Mouse (Mus musculus): Measurements from ENCODE around the gene Plekha8.

Plekha8 gene

GRCm38 (mm10) chr6:54594469-54595329 lies at the start of gene Plekha8:
Gene Plekha8 (plus strand): TSS chr6:54595111.
- peak; percentile 88 to 93 for DNase-seq (ENCODE audit: low spot score in 2 of 2)

GRCm38 (mm10) chr6:54548314-54549019 lies 46.4 kb upstream of the Plekha8 start:
- DNase-seq (ENCODE audit: low spot score in 2 of 2): no peak

- DNase-seq (ENCODE audit: low spot score in 2 of 2): no peak
Measured at GRCm38 (mm10) chr6:54549311-54549710, 45.6 kb upstream of the Plekha8 start.

- no peak for DNase-seq (ENCODE audit: low spot score in 2 of 2)
Measured at GRCm38 (mm10) chr6:54550801-54551323, 44.0 kb upstream of the Plekha8 start.

DNA sequence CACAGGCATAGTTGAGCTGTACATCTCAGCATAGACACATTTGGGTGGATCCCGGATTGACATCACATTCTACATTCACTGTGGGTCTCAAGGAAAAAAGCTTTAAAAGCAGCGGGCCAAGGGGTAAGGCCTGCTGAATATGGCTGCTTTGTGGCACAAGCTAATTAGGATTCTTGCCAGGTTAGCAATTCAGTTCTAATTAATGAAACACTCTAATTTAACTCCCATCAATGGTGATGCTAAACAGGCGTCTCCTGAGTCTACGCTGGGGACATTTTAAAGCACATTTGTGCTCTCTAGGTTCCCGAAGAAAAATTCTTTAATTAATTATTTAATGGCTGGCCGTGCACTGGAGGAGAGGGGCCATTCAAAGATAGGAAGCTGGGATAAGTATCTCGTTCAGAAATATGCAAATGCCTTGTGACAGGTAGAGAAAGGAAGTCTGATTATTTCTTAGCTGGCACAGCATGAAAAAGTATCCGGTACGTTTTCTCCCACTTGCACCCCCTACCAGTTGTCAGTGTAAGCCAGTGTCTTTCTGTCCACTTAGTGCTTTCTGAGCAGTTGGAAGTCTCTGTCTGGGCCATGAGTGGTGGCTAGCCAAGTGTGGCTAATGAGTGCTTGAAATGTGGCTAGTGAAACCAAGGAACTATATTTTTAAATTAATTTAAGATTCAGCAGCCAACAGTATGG lies 42.0 kb upstream of the Plekha8 start:
- DNase-seq (ENCODE audit: low spot score in 2 of 2): no peak

DNA sequence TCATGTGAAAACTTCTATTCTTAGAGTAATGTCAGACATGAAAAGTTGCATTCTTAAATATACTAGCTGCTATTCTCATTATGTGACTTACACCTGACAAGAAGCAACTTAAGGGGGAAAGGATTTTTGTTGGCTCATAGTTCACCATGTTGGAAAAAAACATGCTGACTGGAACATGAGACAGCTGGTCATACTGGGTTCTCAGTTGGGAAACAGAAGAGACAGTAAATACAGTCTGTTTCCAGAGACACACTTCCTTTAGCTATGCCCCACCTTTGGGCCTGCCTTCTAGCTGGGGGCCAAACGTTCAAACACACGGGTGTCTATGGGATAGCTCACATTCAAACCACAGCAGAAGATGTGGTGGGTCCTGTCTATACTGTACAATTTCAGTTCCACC lies 41.3 kb upstream of the Plekha8 start:
- DNase-seq (ENCODE audit: low spot score in 2 of 2): no peak

DNA sequence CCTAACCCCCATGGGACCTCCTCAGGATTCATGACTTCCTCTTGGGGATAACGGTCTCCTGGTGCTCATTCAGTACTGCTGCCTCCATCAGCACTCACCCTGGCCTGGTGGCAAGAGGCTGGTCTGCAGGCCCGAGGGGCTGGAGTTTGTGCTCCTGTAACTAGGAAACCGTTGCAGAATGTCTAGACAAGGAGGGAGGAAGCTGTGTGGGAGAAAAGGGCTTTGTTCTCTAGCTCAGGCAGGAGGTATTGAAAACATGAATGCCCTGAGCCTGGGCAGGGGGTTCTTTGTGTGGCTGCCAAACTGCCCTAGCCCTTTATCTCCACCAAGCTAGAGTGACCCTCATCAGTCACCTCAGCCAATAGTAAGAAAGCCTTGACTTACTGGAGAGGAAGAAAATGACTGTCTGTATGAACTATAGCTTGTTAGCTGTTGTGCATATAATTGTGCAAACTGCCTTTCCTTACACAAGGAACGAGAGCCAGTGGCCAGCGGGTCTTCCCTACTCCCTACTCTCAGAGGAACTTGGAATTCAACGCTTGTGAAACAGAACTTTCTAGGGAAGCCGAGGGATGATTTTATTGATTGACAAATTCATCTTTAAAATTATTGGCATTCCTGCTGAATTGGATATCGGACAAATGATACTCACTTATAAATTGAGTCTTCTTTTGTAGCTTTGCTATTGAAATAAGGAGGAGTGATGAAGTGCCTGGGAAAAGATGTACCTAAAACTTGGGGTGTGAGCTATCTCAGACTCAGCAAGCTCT lies 40.4 kb upstream of the Plekha8 start:
- DNase-seq (ENCODE audit: low spot score in 2 of 2): no peak

DNA sequence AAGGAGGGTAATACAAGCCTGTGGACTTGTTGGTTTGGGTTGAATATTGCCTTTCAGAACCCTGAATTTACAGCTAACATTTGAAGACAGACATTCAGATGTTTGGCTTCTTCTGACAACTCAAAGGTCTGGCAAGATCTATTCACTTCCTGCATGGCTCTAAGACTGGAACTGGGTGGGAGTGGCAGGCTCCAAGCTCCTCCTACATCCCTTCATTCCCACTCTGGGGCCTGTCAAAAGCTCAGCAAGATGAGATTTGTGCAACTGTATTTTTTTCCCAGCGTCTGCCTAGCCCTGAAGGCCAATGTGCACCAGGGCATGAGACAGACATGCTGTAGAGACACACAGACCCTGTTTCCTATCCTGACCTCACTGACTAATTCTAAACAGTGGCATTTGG lies 39.1 kb upstream of the Plekha8 start:
- DNase-seq (ENCODE audit: low spot score in 2 of 2): no peak

DNA sequence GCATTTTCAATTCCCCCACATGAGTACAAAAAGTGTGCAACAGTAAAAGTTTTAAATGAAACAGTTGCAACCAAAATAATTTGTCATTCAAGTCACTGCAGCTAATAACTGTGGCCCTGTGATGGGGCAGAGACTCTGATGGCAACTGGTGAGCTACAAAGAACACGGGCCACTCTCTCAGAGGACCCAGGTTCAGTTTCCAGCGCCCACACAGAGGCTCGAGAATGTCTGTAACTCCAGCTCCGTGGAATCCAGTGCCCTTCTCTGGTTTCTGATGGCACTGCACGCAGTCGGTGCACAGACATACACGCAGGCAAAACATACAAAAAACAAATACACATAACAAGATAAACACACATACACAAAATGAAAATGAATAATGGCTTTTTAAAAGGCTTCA lies 37.2 kb upstream of the Plekha8 start:
- no peak for DNase-seq (ENCODE audit: low spot score in 2 of 2)

GRCm38 (mm10) chr6:54558466-54558865 lies 36.4 kb upstream of the Plekha8 start:
- no peak for DNase-seq (ENCODE audit: low spot score in 2 of 2)

DNA sequence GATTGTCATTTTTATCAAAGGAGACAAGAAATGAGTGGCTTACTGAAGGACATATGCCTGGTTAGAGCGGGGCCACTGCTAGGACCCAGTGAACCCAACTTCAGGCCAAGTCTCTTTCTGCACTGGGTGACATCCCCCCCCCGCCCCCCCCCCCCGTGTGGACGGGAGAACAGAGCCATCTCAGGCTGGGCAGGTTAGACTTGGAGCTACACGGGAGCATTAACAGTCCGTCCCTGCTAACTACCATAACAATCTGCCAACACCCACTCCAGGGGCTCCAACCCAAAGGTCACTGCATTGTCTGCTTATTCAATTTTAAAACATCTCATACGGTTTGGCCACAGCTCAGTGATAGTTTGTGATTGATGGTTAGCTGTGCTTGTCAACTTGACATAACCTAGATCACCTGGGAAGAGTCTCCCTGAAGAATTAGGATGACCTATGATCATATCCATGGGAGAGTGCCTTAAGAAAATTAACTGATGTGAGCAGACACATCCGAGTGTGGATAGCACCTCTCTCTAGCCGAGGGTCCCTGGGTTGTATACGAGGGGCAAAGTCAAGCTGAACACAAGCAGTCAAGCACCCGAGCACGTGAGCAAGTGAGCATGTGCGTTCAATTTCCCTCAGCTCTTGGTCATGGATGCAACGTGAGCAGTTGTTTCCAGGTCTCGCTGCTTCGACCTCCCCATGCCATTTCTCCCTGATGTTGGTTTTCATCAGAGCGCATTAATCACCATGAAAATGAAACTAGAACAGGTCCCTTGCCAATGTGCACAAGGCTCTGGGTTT lies 32.7 kb upstream of the Plekha8 start:
- no peak for DNase-seq (ENCODE audit: low spot score in 2 of 2)

- no peak for DNase-seq (ENCODE audit: low spot score in 2 of 2)
Measured at GRCm38 (mm10) chr6:54563561-54563960, 31.4 kb upstream of the Plekha8 start.

GRCm38 (mm10) chr6:54564506-54564991 lies 30.4 kb upstream of the Plekha8 start:
- no peak for DNase-seq (ENCODE audit: low spot score in 2 of 2)

- DNase-seq (ENCODE audit: low spot score in 2 of 2): peak; percentile 37 to 58
Measured at GRCm38 (mm10) chr6:54565012-54565411, 29.9 kb upstream of the Plekha8 start.

DNA sequence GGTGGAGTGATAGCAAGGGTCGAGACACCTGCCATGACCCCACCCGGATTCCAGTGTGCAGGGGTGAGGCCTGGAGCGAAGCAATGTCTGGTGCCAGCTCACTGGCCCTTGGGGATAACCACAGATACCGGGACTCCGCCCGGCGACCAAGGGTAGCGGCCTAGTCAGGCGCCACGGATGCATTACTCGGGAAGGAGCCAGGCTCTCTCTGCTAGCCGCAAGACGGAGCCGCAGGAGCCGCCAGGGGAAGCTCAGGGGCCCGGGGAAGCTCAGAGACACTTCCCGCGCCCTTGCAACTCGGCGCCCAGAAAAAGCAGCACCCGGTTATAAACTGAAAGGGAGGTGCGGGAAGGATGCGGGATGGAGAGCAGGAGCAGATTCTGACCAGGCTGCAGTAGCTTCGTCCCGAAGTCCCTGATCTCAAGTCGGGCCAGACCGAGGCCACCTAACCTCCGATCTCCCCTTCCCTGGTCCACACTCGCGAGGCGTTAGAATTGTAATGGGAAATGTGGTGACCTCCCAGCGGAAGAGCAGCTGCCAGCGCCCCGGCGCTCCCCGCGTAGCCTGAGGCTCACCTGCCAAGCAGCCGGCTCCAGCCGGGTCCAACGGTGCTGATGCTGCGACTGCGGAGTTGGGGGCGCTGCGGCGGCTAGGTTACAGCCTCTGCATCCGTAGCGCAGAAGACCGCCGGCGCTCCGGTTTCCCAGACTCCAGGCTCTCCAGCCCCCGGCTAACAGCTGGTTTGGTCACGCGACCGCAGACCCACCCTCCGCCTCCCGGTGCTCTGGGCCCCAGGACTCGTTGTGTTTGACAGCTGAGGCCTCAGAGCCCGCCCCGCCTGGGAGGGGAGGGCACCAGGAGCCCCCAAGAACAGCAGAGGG lies 29.0 kb upstream of the Plekha8 start, which contains the start of gene Scrn1:
TSS of gene Scrn1 (minus strand) at position 825 of the 881 bp plus-strand sequence.
- DNase-seq (ENCODE audit: low spot score in 2 of 2): peak; percentile 78 to 83

DNA sequence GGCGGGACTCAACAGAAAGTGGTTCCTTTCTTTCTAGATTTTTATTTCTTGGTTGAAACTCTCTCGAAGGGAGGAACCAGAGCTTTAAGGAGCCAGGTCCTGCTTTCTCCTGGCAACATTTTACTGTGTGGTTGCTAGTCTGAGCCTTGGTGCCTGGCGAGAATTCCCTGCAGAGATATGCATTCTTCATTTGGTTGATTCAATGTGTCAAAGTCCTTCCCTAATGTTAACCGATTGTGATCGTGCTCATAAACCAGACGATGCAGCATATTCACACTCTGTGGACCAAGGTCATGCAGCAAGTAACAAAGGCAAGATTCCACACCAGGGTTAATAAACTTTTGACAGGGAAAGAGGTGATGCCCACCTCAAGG lies 28.4 kb upstream of the Plekha8 start:
- no peak for DNase-seq (ENCODE audit: low spot score in 2 of 2)

DNA sequence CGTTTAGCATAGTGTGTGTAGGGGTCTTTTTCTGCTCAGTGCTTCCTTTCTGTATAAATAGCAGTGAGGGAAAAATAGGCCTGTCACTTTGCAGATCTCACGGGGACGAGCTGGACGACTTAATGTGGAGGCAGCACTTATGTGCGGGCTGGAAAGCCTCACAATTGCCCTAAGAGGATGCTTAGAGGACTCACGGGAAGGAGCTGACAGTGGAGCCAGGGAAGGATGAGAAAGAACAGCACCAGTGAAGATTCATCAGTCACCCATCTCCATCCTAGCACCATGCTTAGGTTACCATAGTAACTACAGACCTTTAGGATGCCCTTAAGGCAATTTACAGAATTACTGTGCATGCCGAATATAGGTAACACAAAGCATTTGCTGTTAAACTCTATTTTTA lies 25.1 kb upstream of the Plekha8 start:
- DNase-seq (ENCODE audit: low spot score in 2 of 2): peak in 1 of 2 experiments; percentile 26

DNA sequence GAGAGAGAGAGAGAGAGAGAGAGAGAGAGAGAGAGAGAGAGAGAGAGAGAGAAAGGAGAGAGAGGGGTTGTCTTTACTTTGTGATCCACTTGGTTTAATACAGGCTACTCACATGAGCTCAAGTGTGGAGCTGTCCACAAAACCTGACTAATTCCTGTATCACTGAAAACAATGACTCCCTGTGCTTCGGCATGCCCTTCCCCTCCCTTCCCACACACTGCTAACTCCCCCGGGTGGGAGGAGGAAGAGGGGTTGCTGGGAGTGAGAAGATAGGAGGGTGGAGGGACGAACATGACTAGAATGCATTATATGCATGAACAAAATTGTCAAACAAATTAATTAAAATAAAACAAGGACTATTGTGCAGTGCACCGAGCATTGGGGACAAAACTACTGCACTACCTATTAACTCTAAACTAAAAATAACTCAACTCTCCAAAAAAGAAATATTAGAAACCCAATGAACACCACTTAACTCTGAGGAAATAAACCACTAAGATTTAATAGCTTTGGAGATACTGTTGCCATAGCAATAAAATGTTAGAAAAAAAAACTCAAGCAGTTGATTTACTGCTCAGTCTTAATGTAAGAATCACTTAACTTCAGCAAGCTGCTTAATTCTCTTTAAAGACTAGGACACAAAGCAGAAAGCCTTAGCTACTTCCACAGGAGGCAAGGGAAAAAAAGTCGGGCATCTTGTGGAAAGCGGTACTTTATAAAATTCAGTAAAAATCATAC lies 21.5 kb upstream of the Plekha8 start:
- no peak for DNase-seq (ENCODE audit: low spot score in 2 of 2)

GRCm38 (mm10) chr6:54586175-54586574 lies 8.7 kb upstream of the Plekha8 start:
- DNase-seq (ENCODE audit: low spot score in 2 of 2): peak; percentile 64 to 68
